Mouse (Mus musculus) testis, adult 2 months (tissue): ENCODE results near the gene Anpep. TPM values are rescaled to one million over a fixed set of nuclear protein-coding genes. Genes with fewer than 3 reads are reported as not detected.

Source experiments
- H3K27ac ChIP-seq: fragments of 200-500 bp; 2 replicates; pipeline ENCODE4 v1.5.1; 2012; ENCODE audit warnings: low read depth, low read length; ENCODE audit not compliant: control insufficient read depth, insufficient read depth
- H3K27me3 ChIP-seq: fragments of 200-500 bp; 2 replicates; pipeline ENCODE4 v1.6.1; 2012; ENCODE audit warnings: mild to moderate bottlenecking, low read length, moderate library complexity; ENCODE audit not compliant: control insufficient read depth, insufficient read depth
- H3K36me3 ChIP-seq: fragments of 200-500 bp; 2 replicates; pipeline ENCODE4 v1.6.1; 2012; ENCODE audit warnings: mild to moderate bottlenecking, low read length; ENCODE audit not compliant: control insufficient read depth, insufficient read depth
- H3K4me1 ChIP-seq: fragments of 200-500 bp; 2 replicates; pipeline ENCODE4 v1.6.1; 2012; ENCODE audit warnings: low read length; ENCODE audit not compliant: control insufficient read depth, insufficient read depth
- H3K4me3 ChIP-seq: fragments of 200-500 bp; 2 replicates; pipeline ENCODE4 v1.5.1; 2012; ENCODE audit warnings: low read depth, mild to moderate bottlenecking, low read length, moderate library complexity, mixed read lengths; ENCODE audit not compliant: control insufficient read depth
- CTCF ChIP-seq: fragments of 200-500 bp; IDR thresholded peaks from 2 replicates; pipeline ENCODE4 v1.5.1; 2012; ENCODE audit warnings: low read depth, mild to moderate bottlenecking, inconsistent platforms, low read length, moderate library complexity; ENCODE audit not compliant: control insufficient read depth, insufficient read depth, insufficient replicate concordance
- POLR2A ChIP-seq: fragments of 200-500 bp; IDR thresholded peaks from 2 replicates; pipeline ENCODE4 v1.6.1; 2012; ENCODE audit warnings: low read depth, mild to moderate bottlenecking, inconsistent platforms, low read length, moderate library complexity; ENCODE audit not compliant: control insufficient read depth
- polyA plus RNA-seq: library from polyadenylated mRNA; depleted of rRNA; stranded (reverse); fragments of >200 nt; gene quantifications from 2 replicates; pipeline ENCODE4 v1.2.3, GENCODE M21; 2012; rRNA removed

Anpep gene
- 1.7 and 2.3 TPM in 2 replicates for polyA plus RNA-seq

DNA sequence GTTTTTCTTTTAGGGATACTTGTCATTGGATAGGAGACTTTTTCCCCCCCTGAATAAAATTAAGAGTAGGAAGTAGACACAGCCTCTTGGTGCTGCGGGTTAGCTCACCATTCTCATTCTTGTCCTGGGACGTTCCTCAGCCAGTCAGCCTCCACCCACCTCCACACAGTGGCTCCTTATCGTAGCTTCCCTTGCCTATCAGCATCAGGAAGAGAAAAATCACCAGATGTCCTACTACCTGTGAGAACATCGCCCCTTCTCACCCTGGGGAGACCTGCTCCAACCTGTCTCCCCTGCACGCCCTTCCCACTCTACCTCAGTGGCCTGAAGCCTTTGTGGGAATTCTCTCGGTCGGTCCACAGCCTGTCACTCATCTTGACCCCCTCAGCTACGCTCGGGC lies at the start of gene Anpep:
Gene Anpep, minus strand, starts transcription at position 249 of the 400 bp plus-strand sequence.
- no peaks in the 10 kb centered on the region for H3K36me3 ChIP-seq
- TF ChIP-seq POLR2A: no peak
- TF ChIP-seq CTCF: no peak
- no peak within 1 kb of the TSS for H3K27ac ChIP-seq
- no peaks in the 10 kb centered on the region for H3K27me3 ChIP-seq
- H3K4me3 ChIP-seq: no peak within 1 kb of the TSS
- H3K4me1 ChIP-seq: no peaks in the 10 kb centered on the region

DNA sequence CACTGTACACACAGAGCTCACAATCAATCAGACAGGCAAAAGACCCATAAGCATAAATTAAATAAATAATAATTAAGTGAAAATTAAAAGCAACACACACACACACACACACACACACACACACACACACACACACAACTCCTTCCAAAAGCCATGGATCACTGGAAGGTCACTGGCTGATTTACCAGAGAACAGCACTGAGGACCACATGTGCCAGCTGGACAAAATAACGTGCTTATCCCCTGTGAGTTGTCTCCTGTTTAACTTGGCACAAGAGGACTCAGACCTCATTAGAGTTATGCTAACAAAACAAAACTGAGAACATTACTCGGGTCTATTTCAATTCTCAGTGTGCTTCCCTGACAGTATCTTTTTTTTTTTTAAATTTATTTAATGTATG lies 46.5 kb upstream of the Anpep start:
- Histone ChIP-seq H3K4me3 (no peak overlapping the region), H3K4me1 (no peaks in the 10 kb centered on the region), H3K27ac (no peak overlapping the region), H3K27me3 (no peaks in the 10 kb centered on the region), H3K36me3 (peaks cover 1% of the 10 kb centered on the region)
- TF ChIP-seq CTCF (no peak), POLR2A (no peak)

DNA sequence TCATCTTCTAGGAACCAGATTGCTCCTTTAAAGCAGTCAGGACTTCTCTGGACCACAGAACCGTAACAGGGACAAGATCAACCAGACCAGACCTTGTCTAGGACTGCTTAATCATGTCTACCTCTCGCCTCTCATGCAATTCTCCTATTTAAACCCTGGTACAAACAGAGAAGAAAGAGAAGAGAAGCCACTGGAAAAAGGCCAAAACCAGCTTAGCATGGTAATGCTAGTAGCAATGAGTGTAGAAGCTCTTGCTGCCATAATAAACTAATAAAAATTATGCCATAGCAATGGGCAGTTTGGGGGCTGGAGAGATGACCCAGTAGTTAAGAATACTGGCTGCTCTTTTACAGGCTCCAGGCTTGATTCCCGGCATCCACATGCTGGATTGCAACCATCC lies 46.1 kb upstream of the Anpep start:
- Histone ChIP-seq H3K27ac (peak overlapping the region; percentile 7; the same call in 1 of the 2 replicates), H3K27me3 (no peaks in the 10 kb centered on the region), H3K4me3 (no peak overlapping the region; the same call in 1 of the 2 replicates), H3K36me3 (peaks cover 1% of the 10 kb centered on the region), H3K4me1 (no peaks in the 10 kb centered on the region)
- TF ChIP-seq POLR2A (no peak), CTCF (no peak)

DNA sequence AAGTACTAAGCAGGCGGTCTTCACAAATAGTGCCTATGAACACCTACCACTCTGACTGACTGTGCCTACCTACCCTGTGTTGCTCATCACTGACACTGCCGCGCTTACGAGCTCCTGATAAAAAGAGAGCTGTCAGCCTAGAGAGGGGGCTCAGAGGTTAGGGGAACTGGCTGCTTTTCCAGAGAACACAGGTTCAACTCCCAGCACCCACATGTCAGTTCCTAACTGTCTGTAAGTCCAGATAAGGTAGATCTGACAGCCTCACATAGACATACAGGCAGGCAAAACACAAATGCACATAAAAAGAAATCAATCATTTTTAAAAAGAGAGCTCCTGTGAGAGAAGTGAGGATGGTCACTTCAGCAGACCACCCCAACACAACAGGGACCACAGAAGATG lies 44.3 kb upstream of the Anpep start:
- TF ChIP-seq CTCF (no peak), POLR2A (no peak)
- Histone ChIP-seq H3K36me3 (peaks cover 1% of the 10 kb centered on the region), H3K4me1 (no peaks in the 10 kb centered on the region), H3K27me3 (no peaks in the 10 kb centered on the region), H3K4me3 (peak overlapping the region; percentile 88), H3K27ac (no peak overlapping the region)

DNA sequence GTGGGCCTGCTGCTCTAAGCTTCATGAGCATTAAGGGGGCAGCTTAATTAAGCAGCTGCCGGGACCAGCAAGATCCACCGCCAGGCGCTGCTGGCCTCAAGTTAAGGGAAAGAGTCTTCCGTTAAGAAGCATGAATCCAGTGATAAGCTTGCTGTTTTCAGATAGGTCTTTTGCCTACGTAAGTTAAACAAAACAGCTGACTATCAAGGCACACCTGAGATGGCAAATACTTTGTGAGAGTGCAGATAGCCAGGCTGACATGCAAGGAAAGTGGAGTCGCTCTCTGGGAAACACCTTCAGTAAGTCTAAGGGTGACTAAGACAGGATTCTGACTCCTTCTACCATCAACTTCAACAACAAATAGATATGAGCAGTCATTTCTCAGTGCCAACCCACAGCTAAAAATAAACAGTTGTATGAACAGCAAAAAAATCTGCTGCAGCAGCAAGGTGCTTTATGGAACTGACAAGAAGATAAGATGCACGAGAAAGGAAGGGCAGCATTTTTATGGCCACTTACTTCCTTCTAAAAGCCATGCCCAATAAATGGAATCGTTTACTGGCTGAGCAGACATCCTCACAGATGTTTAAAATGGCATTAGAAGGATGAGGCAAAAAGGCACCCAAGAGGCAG lies 42.4 kb upstream of the Anpep start:
- Histone ChIP-seq H3K4me1 (no peaks in the 10 kb centered on the region), H3K27me3 (no peaks in the 10 kb centered on the region), H3K36me3 (peaks cover 1% of the 10 kb centered on the region), H3K27ac (no peak overlapping the region), H3K4me3 (no peak overlapping the region)
- no peak for TF ChIP-seq POLR2A
- TF ChIP-seq CTCF: no peak

DNA sequence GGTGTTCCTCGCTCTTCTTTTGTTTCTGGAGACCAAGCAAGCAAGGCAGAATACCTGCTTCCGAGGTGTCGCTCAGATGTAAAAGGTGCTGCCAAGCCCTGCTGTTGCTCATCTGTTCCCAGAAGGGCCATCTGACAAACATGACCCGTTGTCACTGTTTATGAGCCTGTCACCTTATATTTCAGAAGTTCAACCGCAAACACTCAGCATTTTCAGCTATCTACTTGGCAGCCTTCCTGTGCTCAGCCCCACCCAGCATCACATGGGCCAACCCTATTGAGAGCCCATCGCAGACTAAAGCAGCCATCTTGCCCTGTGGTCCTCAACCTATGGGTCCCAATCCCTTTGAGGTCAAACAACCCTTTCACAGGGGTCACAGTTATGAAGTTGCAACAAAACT lies 39.9 kb upstream of the Anpep start:
- H3K4me1 ChIP-seq: no peaks in the 10 kb centered on the region
- no peak overlapping the region for H3K27ac ChIP-seq
- H3K27me3 ChIP-seq: no peaks in the 10 kb centered on the region
- H3K4me3 ChIP-seq: no peak overlapping the region
- TF ChIP-seq CTCF: no peak
- no peak for TF ChIP-seq POLR2A
- peaks cover 1% of the 10 kb centered on the region for H3K36me3 ChIP-seq

DNA sequence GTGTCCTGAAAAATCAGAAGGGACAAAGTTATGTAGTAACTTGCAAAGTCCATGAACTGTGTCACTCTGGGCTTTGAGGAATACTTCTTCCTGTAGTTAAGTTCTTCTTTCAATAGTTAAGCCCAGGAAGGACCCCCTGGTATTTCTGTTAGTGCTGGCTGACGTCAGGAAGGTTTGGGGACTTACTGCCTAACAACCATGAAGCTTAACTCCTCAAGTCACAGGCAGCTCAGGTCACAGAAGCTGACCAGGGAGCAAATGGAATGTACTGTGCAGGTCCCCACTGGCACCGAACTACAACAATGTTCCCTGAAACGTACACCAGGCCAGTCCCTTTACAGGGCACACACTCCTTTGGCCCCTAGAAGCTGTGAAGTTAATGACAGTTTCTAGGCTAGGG lies 34.4 kb upstream of the Anpep start:
- Histone ChIP-seq H3K27me3 (no peaks in the 10 kb centered on the region), H3K4me1 (no peaks in the 10 kb centered on the region), H3K4me3 (no peak overlapping the region), H3K27ac (no peak overlapping the region), H3K36me3 (no peaks in the 10 kb centered on the region)
- TF ChIP-seq CTCF: no peak
- no peak for TF ChIP-seq POLR2A
